Mouse (Mus musculus): ENCODE measurements around the gene S1pr4.

DNA sequence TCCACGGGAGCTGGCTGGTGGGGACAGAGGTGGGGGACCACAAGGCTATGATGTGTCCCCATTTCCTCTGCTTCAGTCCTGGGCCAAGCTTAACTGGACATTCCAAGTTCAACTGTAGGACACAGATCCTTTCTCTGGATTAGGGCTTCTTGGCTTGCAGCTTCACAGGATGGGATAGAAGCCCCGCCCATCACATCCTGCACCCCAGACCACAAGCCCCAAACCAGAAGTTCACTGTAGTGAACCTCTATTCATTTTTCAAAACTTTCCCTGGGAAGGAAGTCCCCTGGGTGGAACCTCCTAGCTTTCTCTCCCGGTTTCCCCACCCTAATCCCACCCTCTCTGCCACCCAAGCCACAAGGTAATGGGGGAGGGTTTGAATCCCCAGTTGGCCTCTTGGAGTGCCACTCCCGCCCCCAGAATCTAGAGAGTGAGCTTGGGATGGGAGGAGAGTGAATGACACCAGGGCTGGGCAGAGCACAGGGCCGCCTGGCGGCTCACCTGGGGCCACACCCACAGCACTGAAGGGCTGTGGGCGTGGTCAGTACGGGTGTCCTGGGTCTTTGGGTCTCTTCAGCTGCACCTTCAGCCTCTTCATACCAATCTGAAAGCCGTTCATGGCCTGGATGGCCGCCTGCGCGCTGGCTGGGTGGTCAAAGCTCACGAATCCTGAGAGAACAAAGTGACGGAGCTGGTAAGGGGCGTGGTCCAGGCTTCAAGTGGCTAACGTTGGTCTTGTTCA lies 38.1 kb downstream of the S1pr4 start:
- TF ChIP-seq CTCF (IDR thresholded peaks at IDR 0.05; ENCODE audit: low read depth) (no peak), EP300 (IDR thresholded peaks at IDR 0.05; ENCODE audit: low read depth) (no peak)

Data from liver, postnatal 0 days (tissue).